In genomic region chr4:108338811-108339210, GRCm38 (mm10) we compare ENCODE assay signal across 11 mouse cellular contexts. TPM values are rescaled to one million over a fixed set of nuclear protein-coding genes. Genes with fewer than 3 reads are reported as not detected.
DNase-seq lines count a peak whose midpoint lies in the region; ATAC-seq and TF ChIP-seq lines count a peak whose summit lies in the region.
"Had no signal": no experiment of that assay in that cellular context is flagged by ENCODE, and none has a peak within 500 bp of the region (broad histone marks: within the 10 kb centered on the region; RNA-seq: fewer than 3 reads in every experiment).

No protein-coding gene starts in this region.

- TF ChIP-seq EP300 in stomach, postnatal 0 days (optimal IDR thresholded peaks at IDR 0.05) = no peak
- no peak for TF ChIP-seq EP300 in heart, adult 2 months (IDR thresholded peaks at IDR 0.05; ENCODE audit: insufficient read depth, low read depth, low read length)

- no peak for TF ChIP-seq CTCF in stomach, postnatal 0 days (IDR thresholded peaks at IDR 0.05; ENCODE audit: low read depth)
- no peak for TF ChIP-seq CTCF in heart, adult 2 months (IDR thresholded peaks at IDR 0.05)

- no peak overlapping the region for H3K4me2 ChIP-seq in stomach, embryonic 14.5 days (replicated peaks; ENCODE audit: low read depth, low read length)
- H3K4me2 ChIP-seq in stomach, postnatal 0 days (replicated peaks; ENCODE audit: low read depth) = no peak overlapping the region
- H3K4me2 ChIP-seq in hindbrain, embryonic 16.5 days (ENCODE audit: low read length) = no peak overlapping the region
- H3K4me2 ChIP-seq in stomach, embryonic 16.5 days (ENCODE audit: low read depth, low read length) = no peak overlapping the region
- H3K4me2 ChIP-seq: limb, embryonic 12.5 days had no signal

- no peak overlapping the region for H3K4me3 ChIP-seq in stomach, embryonic 14.5 days (ENCODE audit: low read depth, low read length)
- no peak overlapping the region for H3K4me3 ChIP-seq in stomach, postnatal 0 days (ENCODE audit: low read depth, low read length)
- no peak overlapping the region for H3K4me3 ChIP-seq in hindbrain, embryonic 16.5 days (ENCODE audit: low read length)
- H3K4me3 ChIP-seq in stomach, embryonic 16.5 days (replicated peaks; ENCODE audit: low read length) = no peak overlapping the region
- no peak overlapping the region for H3K4me3 ChIP-seq in heart, adult 2 months
- H3K4me3 ChIP-seq: heart, embryonic 10.5 days; limb, embryonic 12.5 days; myocyte had no signal

- 55% methylated on average over 10 of the region's 10 CpGs for WGBS in stomach, embryonic 14.5 days
- 62% methylated on average over 10 of the region's 10 CpGs for WGBS in stomach, postnatal 0 days
- WGBS in hindbrain, embryonic 16.5 days = 65% methylated on average over 10 of the region's 10 CpGs
- WGBS in stomach, embryonic 16.5 days = 61% methylated on average over 10 of the region's 10 CpGs
- 78% methylated on average over 10 of the region's 10 CpGs for WGBS in heart, adult 2 months

- peaks cover 19% of the 10 kb centered on the region for H3K36me3 ChIP-seq in stomach, embryonic 14.5 days (ENCODE audit: control insufficient read depth, insufficient read depth, low read length)
- H3K36me3 ChIP-seq in stomach, postnatal 0 days (ENCODE audit: control insufficient read depth, insufficient read depth, low read length) = no peaks in the 10 kb centered on the region; the same call in 1 of the 2 replicates
- peaks cover 12% of the 10 kb centered on the region for H3K36me3 ChIP-seq in hindbrain, embryonic 16.5 days (ENCODE audit: control insufficient read depth, insufficient read depth, low read length)
- H3K36me3 ChIP-seq in stomach, embryonic 16.5 days (ENCODE audit: control insufficient read depth, insufficient read depth, low read length) = peaks cover 2% of the 10 kb centered on the region; the same call in 1 of the 2 replicates
- peaks cover 3% of the 10 kb centered on the region for H3K36me3 ChIP-seq in heart, adult 2 months (ENCODE audit: control insufficient read depth, insufficient read depth, low read length)

- H3K9ac ChIP-seq in stomach, embryonic 14.5 days (replicated peaks; ENCODE audit: low read depth, low read length) = no peak overlapping the region
- H3K9ac ChIP-seq in stomach, postnatal 0 days (ENCODE audit: low read length) = no peak overlapping the region
- no peak overlapping the region; the same call in 1 of the 2 replicates for H3K9ac ChIP-seq in hindbrain, embryonic 16.5 days (ENCODE audit: low read depth, low read length)
- H3K9ac ChIP-seq in stomach, embryonic 16.5 days (ENCODE audit: low read length) = no peak overlapping the region
- H3K9ac ChIP-seq in heart, adult 2 months (ENCODE audit: low read depth, low read length) = no peak overlapping the region
- H3K9ac ChIP-seq: limb, embryonic 12.5 days had no signal

- H3K27me3 ChIP-seq in stomach, embryonic 14.5 days (ENCODE audit: control insufficient read depth, insufficient read depth, low read length) = no peaks in the 10 kb centered on the region
- H3K27me3 ChIP-seq in stomach, postnatal 0 days (ENCODE audit: control insufficient read depth, insufficient read depth, low read length) = no peaks in the 10 kb centered on the region
- no peaks in the 10 kb centered on the region for H3K27me3 ChIP-seq in hindbrain, embryonic 16.5 days (replicated peaks; ENCODE audit: control insufficient read depth, insufficient read depth, low read length)
- no peaks in the 10 kb centered on the region for H3K27me3 ChIP-seq in stomach, embryonic 16.5 days (ENCODE audit: control insufficient read depth, insufficient read depth, low read length)
- no peaks in the 10 kb centered on the region for H3K27me3 ChIP-seq in heart, adult 2 months (ENCODE audit: control insufficient read depth, insufficient read depth, low read length)
- H3K27me3 ChIP-seq: limb, embryonic 12.5 days had no signal

- peak; percentile 77 for ATAC-seq in frontal cortex, adult (ENCODE audit: low TSS enrichment)
- peak; percentile 25; the same call in 1 of the 2 replicates for ATAC-seq in stomach, embryonic 14.5 days (ENCODE audit: insufficient number of reproducible peaks, insufficient read depth, low FRiP score, low read depth)
- ATAC-seq in stomach, postnatal 0 days (ENCODE audit: low FRiP score, low TSS enrichment) = no peak; the same call in 1 of the 2 replicates
- peak; percentile 13 for ATAC-seq in hindbrain, embryonic 16.5 days
- ATAC-seq in stomach, embryonic 16.5 days (ENCODE audit: insufficient read depth, low FRiP score) = no peak; the same call in 1 of the 2 replicates

- H3K4me1 ChIP-seq in stomach, embryonic 14.5 days (ENCODE audit: control insufficient read depth, insufficient read depth, low read length) = peaks cover 11% of the 10 kb centered on the region
- H3K4me1 ChIP-seq in stomach, postnatal 0 days (replicated peaks; ENCODE audit: control insufficient read depth, insufficient read depth) = no peaks in the 10 kb centered on the region
- H3K4me1 ChIP-seq in hindbrain, embryonic 16.5 days (ENCODE audit: control insufficient read depth, insufficient read depth, low read depth, low read length) = no peaks in the 10 kb centered on the region
- H3K4me1 ChIP-seq in stomach, embryonic 16.5 days (ENCODE audit: control insufficient read depth, insufficient read depth, low read length) = peaks cover 15% of the 10 kb centered on the region
- H3K4me1 ChIP-seq in heart, adult 2 months (ENCODE audit: control insufficient read depth, insufficient read depth, low read length) = peaks cover 1% of the 10 kb centered on the region; the same call in 1 of the 2 replicates

- no peaks in the 10 kb centered on the region for H3K79me2 ChIP-seq in heart, adult 2 months (replicated peaks; ENCODE audit: control insufficient read depth, insufficient read depth, low read length)

- no peak overlapping the region; the same call in 1 of the 2 replicates for H3K27ac ChIP-seq in stomach, embryonic 14.5 days (ENCODE audit: low read length)
- H3K27ac ChIP-seq in stomach, postnatal 0 days (replicated peaks) = no peak overlapping the region
- H3K27ac ChIP-seq in hindbrain, embryonic 16.5 days (ENCODE audit: low read depth, low read length) = peak overlapping the region; percentile 40
- H3K27ac ChIP-seq in stomach, embryonic 16.5 days (ENCODE audit: low read length) = peak overlapping the region; percentile 61; the same call in 1 of the 2 replicates
- no peak overlapping the region for H3K27ac ChIP-seq in heart, adult 2 months
- H3K27ac ChIP-seq: limb, embryonic 12.5 days had no signal

- intact Hi-C loops in heart, adult 2 months (cut with DNase I) = loop anchor here (2.0 to 5.0 kb wide), 4 partner anchors 123 to 283 kb away; partner anchors contain the start of genes Orc1 and Prpf38a

- no peak for DNase-seq in frontal cortex, postnatal 10 days (ENCODE audit: low spot score in 2 of 2)
- no peak for DNase-seq in stomach, postnatal 0 days (ENCODE audit: low spot score)
- DNase-seq in kidney, postnatal 25 days = no peak
- no peak for DNase-seq in heart, adult 2 months

- TF ChIP-seq POLR2A in heart, adult 2 months (IDR thresholded peaks at IDR 0.05; ENCODE audit: insufficient read depth, low read depth, low read length) = no peak

- H3K9me3 ChIP-seq in stomach, embryonic 14.5 days (ENCODE audit: control insufficient read depth, low read depth, low read length) = no peaks in the 10 kb centered on the region
- no peaks in the 10 kb centered on the region for H3K9me3 ChIP-seq in stomach, postnatal 0 days (ENCODE audit: control insufficient read depth, low read length)
- H3K9me3 ChIP-seq in hindbrain, embryonic 16.5 days (ENCODE audit: control insufficient read depth, low read length) = no peaks in the 10 kb centered on the region
- no peaks in the 10 kb centered on the region for H3K9me3 ChIP-seq in stomach, embryonic 16.5 days (replicated peaks; ENCODE audit: control insufficient read depth, low read length)
- H3K9me3 ChIP-seq: heart, embryonic 10.5 days; limb, embryonic 12.5 days had no signal

RNA-seq across cellular contexts. Expression of gene Coa7, which starts 10.9 kb away (rescaled TPM):
- 46.3 and 48.0 TPM in 2 replicates for polyA plus RNA-seq in stomach, embryonic 14.5 days (2014; fragmentation: Nextera tagmentation; extraction: Ambion mirVana)
- polyA plus RNA-seq in stomach, postnatal 0 days (2015; fragmentation: Nextera tagmentation; extraction: Ambion mirVana) = 59.3 and 62.3 TPM in 2 replicates
- 50.1 and 56.7 TPM in 2 replicates for polyA plus RNA-seq in hindbrain, embryonic 16.5 days (2015; fragmentation: Nextera tagmentation; extraction: Ambion mirVana)
- 45.6 and 55.2 TPM in 2 replicates for polyA plus RNA-seq in stomach, embryonic 16.5 days (2015; fragmentation: Nextera tagmentation; extraction: Ambion mirVana)
- 10 to 100 TPM; 29.5 to 40.1 TPM for total RNA-seq in heart, adult 2 months (2021)
- 11.1 and 17.6 TPM in 2 replicates for polyA plus RNA-seq in heart, adult 2 months (2012; rRNA removed)

RNA-seq across cellular contexts. Expression of gene Zyg11b, which starts 37.9 kb away (rescaled TPM):
- 15.1 and 18.1 TPM in 2 replicates for polyA plus RNA-seq in stomach, embryonic 14.5 days (2014; fragmentation: Nextera tagmentation; extraction: Ambion mirVana)
- polyA plus RNA-seq in stomach, postnatal 0 days (2015; fragmentation: Nextera tagmentation; extraction: Ambion mirVana) = 4.3 and 4.7 TPM in 2 replicates
- polyA plus RNA-seq in hindbrain, embryonic 16.5 days (2015; fragmentation: Nextera tagmentation; extraction: Ambion mirVana) = 25.8 and 32.1 TPM in 2 replicates
- 10.3 and 10.5 TPM in 2 replicates for polyA plus RNA-seq in stomach, embryonic 16.5 days (2015; fragmentation: Nextera tagmentation; extraction: Ambion mirVana)
- total RNA-seq in heart, adult 2 months (2021) = 10 to 100 TPM; 34.8 to 39.1 TPM
- 10.9 and 24.2 TPM in 2 replicates for polyA plus RNA-seq in heart, adult 2 months (2012; rRNA removed)

RNA-seq across cellular contexts. Expression of gene Shisal2a, which starts 44.3 kb away (rescaled TPM):
- polyA plus RNA-seq in stomach, embryonic 14.5 days (2014; fragmentation: Nextera tagmentation; extraction: Ambion mirVana) = 2.0 and 2.8 TPM in 2 replicates
- 4.5 and 4.9 TPM in 2 replicates for polyA plus RNA-seq in stomach, postnatal 0 days (2015; fragmentation: Nextera tagmentation; extraction: Ambion mirVana)
- 4.5 and 5.7 TPM in 2 replicates for polyA plus RNA-seq in hindbrain, embryonic 16.5 days (2015; fragmentation: Nextera tagmentation; extraction: Ambion mirVana)
- polyA plus RNA-seq in stomach, embryonic 16.5 days (2015; fragmentation: Nextera tagmentation; extraction: Ambion mirVana) = 1.2 and 1.4 TPM in 2 replicates
- not detected for total RNA-seq in heart, adult 2 months (2021)
- not detected in 2 replicates for polyA plus RNA-seq in heart, adult 2 months (2012; rRNA removed)

Comparison
In these comparisons a context has a peak if more than half of its experiments do, and no peak if none do; other contexts are left out.
1. ATAC-seq: peak in frontal cortex, adult (single experiment), stomach, embryonic 14.5 days (single experiment) and hindbrain, embryonic 16.5 days (single experiment); none in stomach, postnatal 0 days (single experiment) and stomach, embryonic 16.5 days (single experiment).
2. H3K27ac ChIP-seq: peak in hindbrain, embryonic 16.5 days (single experiment) and stomach, embryonic 16.5 days (single experiment); none in stomach, embryonic 14.5 days (single experiment), stomach, postnatal 0 days (single experiment) and heart, adult 2 months (single experiment).